Mouse (Mus musculus): ENCODE results near the gene Col5a3.
A peak's percentile ranks its signal among the peaks of the same experiment; 100 is the strongest.

GRCm38 (mm10) chr9:20740407-20740806, 74.5 kb downstream of the Col5a3 start:
- no peak for TF ChIP-seq POLR2A (IDR thresholded peaks at IDR 0.05; ENCODE audit: control insufficient read depth, low read depth, low read length)
- TF ChIP-seq CTCF (IDR thresholded peaks at IDR 0.05; ENCODE audit: control insufficient read depth, insufficient read depth, insufficient replicate concordance, low read depth, low read length): peak; percentile 98
